Mouse (Mus musculus) ES-Bruce4 (cell line): ENCODE results near the gene Cntln. TPM values are rescaled to one million over a fixed set of nuclear protein-coding genes. Genes with fewer than 3 reads are reported as not detected.
A peak's percentile ranks its signal among the peaks of the same experiment; 100 is the strongest.

Experiments used
- H3K27ac ChIP-seq: 2 replicates; pipeline ENCODE4 v1.5.1; 2012; ENCODE audit warnings: low read length, inconsistent platforms; ENCODE audit not compliant: insufficient read depth
- H3K27me3 ChIP-seq: 2 replicates; pipeline ENCODE4 v1.6.1; 2012; ENCODE audit warnings: mild to moderate bottlenecking, low read length, inconsistent platforms; ENCODE audit not compliant: control insufficient read depth, poor library complexity, insufficient read depth, severe bottlenecking
- H3K36me3 ChIP-seq: 2 replicates; pipeline ENCODE4 v1.6.1; 2012; ENCODE audit warnings: inconsistent platforms, mild to moderate bottlenecking, low read length, moderate library complexity; ENCODE audit not compliant: control insufficient read depth, poor library complexity, insufficient read depth, severe bottlenecking
- H3K4me1 ChIP-seq: one replicate; pipeline ENCODE4 v1.8.1; 2011; ENCODE audit warnings: low read length; ENCODE audit not compliant: control insufficient read depth, insufficient read depth
- H3K4me3 ChIP-seq: 2 replicates; pipeline ENCODE4 v1.5.1; 2011; ENCODE audit warnings: low read depth, mild to moderate bottlenecking, low read length
- H3K9ac ChIP-seq: 2 replicates; pipeline ENCODE4 v1.6.1; 2012; ENCODE audit warnings: low read depth, mild to moderate bottlenecking, inconsistent platforms; ENCODE audit not compliant: poor library complexity, severe bottlenecking
- H3K9me3 ChIP-seq: replicated peaks from 2 replicates; pipeline ENCODE4 v1.6.1; 2012; ENCODE audit warnings: mild to moderate bottlenecking, low read length, inconsistent platforms; ENCODE audit not compliant: control insufficient read depth, poor library complexity, insufficient read depth, severe bottlenecking
- CTCF ChIP-seq: IDR thresholded peaks from one replicate; pipeline ENCODE4 v1.8.1; 2011; ENCODE audit warnings: low read depth, low read length
- EP300 ChIP-seq: IDR thresholded peaks from 2 replicates; pipeline ENCODE4 v1.6.1; 2011; ENCODE audit warnings: low read depth, low read length; ENCODE audit not compliant: insufficient read depth
- POLR2A ChIP-seq: IDR thresholded peaks from one replicate; pipeline ENCODE4 v1.8.1; 2011; ENCODE audit warnings: low read length; ENCODE audit not compliant: insufficient read depth
- polyA plus RNA-seq: library from polyadenylated mRNA; stranded (reverse); fragments of >200 nt; gene quantifications from 2 replicates; pipeline ENCODE4 v1.2.4, GENCODE M21; 2011; ENCODE audit warnings: low read depth; ENCODE audit not compliant: missing spikeins, insufficient read depth, insufficient read length

The Cntln gene
- polyA plus RNA-seq, 1 experiment = 2.0 TPM

DNA sequence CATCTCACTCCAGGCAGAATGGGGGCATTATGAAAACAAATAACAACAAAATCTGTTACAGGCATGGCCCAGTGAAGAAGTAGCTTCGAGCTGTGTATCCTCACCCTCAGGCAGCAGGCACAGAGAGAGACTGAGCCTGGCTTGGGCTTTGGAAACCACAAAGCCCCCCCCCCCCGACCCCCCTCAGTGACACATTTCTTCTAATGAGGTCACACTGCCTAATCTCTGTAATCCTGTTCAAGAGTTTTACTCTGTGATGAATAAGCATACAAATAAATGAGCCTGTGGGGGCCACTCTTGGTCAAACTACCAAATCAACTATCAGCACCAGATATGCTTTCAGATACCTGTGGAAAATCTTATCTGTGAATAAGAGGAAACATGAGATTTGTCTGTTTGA lies 177.6 kb downstream of the Cntln start:
- no peak overlapping the region for H3K4me3 ChIP-seq
- no peak overlapping the region for H3K27ac ChIP-seq

GRCm38 (mm10) chr4:85096033-85096432 lies 211.9 kb downstream of the Cntln start:
- Histone ChIP-seq H3K9me3 (no peaks in the 10 kb centered on the region), H3K4me1 (no peaks in the 10 kb centered on the region), H3K36me3 (no peaks in the 10 kb centered on the region), H3K27ac (no peak overlapping the region), H3K4me3 (no peak overlapping the region), H3K9ac (no peak overlapping the region), H3K27me3 (no peaks in the 10 kb centered on the region)
- TF ChIP-seq CTCF = no peak
- TF ChIP-seq EP300 = no peak
- TF ChIP-seq POLR2A = no peak

More for the DNA sequence above, 177.6 kb downstream of the Cntln start:
- Histone ChIP-seq H3K4me1 (no peaks in the 10 kb centered on the region), H3K9ac (no peak overlapping the region), H3K27me3 (no peaks in the 10 kb centered on the region), H3K36me3 (no peaks in the 10 kb centered on the region), H3K9me3 (no peaks in the 10 kb centered on the region)
- TF ChIP-seq POLR2A = no peak
- TF ChIP-seq CTCF = no peak
- TF ChIP-seq EP300 = no peak

- Histone ChIP-seq H3K4me1 (no peaks in the 10 kb centered on the region), H3K27me3 (no peaks in the 10 kb centered on the region), H3K4me3 (no peak overlapping the region), H3K9ac (no peak overlapping the region), H3K36me3 (no peaks in the 10 kb centered on the region), H3K9me3 (no peaks in the 10 kb centered on the region), H3K27ac (no peak overlapping the region)
- TF ChIP-seq CTCF = peak; percentile 97
- no peak for TF ChIP-seq EP300
Observed at GRCm38 (mm10) chr4:85096682-85097081, 212.6 kb downstream of the Cntln start.

GRCm38 (mm10) chr4:85102168-85102567 lies 218.1 kb downstream of the Cntln start:
- Histone ChIP-seq H3K9me3 (no peaks in the 10 kb centered on the region), H3K27ac (no peak overlapping the region), H3K4me1 (no peaks in the 10 kb centered on the region), H3K36me3 (no peaks in the 10 kb centered on the region), H3K27me3 (no peaks in the 10 kb centered on the region), H3K4me3 (no peak overlapping the region), H3K9ac (no peak overlapping the region)
- TF ChIP-seq POLR2A (no peak), EP300 (no peak), CTCF (no peak)

GRCm38 (mm10) chr4:85106416-85106815 lies 222.3 kb downstream of the Cntln start:
- H3K9me3 ChIP-seq = no peaks in the 10 kb centered on the region
- no peak for TF ChIP-seq POLR2A
- TF ChIP-seq CTCF = no peak
- TF ChIP-seq EP300 = no peak
- no peaks in the 10 kb centered on the region for H3K27me3 ChIP-seq
- H3K27ac ChIP-seq = no peak overlapping the region
- H3K36me3 ChIP-seq = no peaks in the 10 kb centered on the region
- no peaks in the 10 kb centered on the region for H3K4me1 ChIP-seq
- H3K4me3 ChIP-seq = no peak overlapping the region
- no peak overlapping the region for H3K9ac ChIP-seq

GRCm38 (mm10) chr4:85106961-85107360 lies 222.9 kb downstream of the Cntln start:
- no peaks in the 10 kb centered on the region for H3K9me3 ChIP-seq

More at GRCm38 (mm10) chr4:85106961-85107360, 222.9 kb downstream of the Cntln start:
- H3K9ac ChIP-seq = no peak overlapping the region
- H3K4me3 ChIP-seq = no peak overlapping the region
- no peaks in the 10 kb centered on the region for H3K36me3 ChIP-seq
- no peak overlapping the region for H3K27ac ChIP-seq
- H3K27me3 ChIP-seq = no peaks in the 10 kb centered on the region
- no peaks in the 10 kb centered on the region for H3K4me1 ChIP-seq
- TF ChIP-seq CTCF (no peak), POLR2A (no peak), EP300 (no peak)
